Mouse (Mus musculus) midbrain, embryonic 14.5 days (tissue): ENCODE results near the gene Galm. TPM values are rescaled to one million over a fixed set of nuclear protein-coding genes. Genes with fewer than 3 reads are reported as not detected.

Experiments used
- ATAC-seq: fragments of 200-750 bp; cut with Nextera tagmentation; 2 replicates; pipeline ENCODE4 v1.8.0; 2017; ENCODE audit warnings: moderate number of reproducible peaks, moderate library complexity; ENCODE audit not compliant: low FRiP score, low TSS enrichment
- DNase-seq: peaks from one replicate; pipeline ENCODE4 v3.0.0-alpha.2; 2015
- H3K27ac ChIP-seq: fragments of 300-500 bp; sonication (generic); replicated peaks from 2 replicates; pipeline ENCODE4 v1.5.1; 2014; ENCODE audit warnings: mild to moderate bottlenecking, low read depth, low read length, moderate library complexity
- H3K27me3 ChIP-seq: fragments of 300-500 bp; sonication (generic); 2 replicates; pipeline ENCODE4 v1.6.1; 2014; ENCODE audit warnings: low read length, control low read depth, mixed read lengths; ENCODE audit not compliant: control insufficient read depth, insufficient read depth
- H3K36me3 ChIP-seq: fragments of 300-500 bp; sonication (generic); 2 replicates; pipeline ENCODE4 v1.6.1; 2014; ENCODE audit warnings: low read length, control low read depth; ENCODE audit not compliant: control insufficient read depth, insufficient read depth
- H3K4me1 ChIP-seq: fragments of 300-500 bp; sonication (generic); 2 replicates; pipeline ENCODE4 v1.6.1; 2014; ENCODE audit warnings: mild to moderate bottlenecking, antibody characterized with exemption, low read length, control low read depth; ENCODE audit not compliant: control insufficient read depth, insufficient read depth
- H3K4me2 ChIP-seq: fragments of 300-500 bp; sonication (generic); 2 replicates; pipeline ENCODE4 v1.6.1; 2014; ENCODE audit warnings: mild to moderate bottlenecking, low read length, moderate library complexity
- H3K4me3 ChIP-seq: fragments of 300-500 bp; sonication (generic); replicated peaks from 2 replicates; pipeline ENCODE4 v1.5.1; 2014; ENCODE audit warnings: low read depth, low read length
- H3K9ac ChIP-seq: fragments of 300-500 bp; sonication (generic); replicated peaks from 2 replicates; pipeline ENCODE4 v1.6.1; 2014; ENCODE audit warnings: mild to moderate bottlenecking, low read length, moderate library complexity
- H3K9me3 ChIP-seq: fragments of 300-500 bp; sonication (generic); 2 replicates; pipeline ENCODE4 v1.6.1; 2016; ENCODE audit warnings: low read length, control low read depth, mixed read lengths; ENCODE audit not compliant: control insufficient read depth
- WGBS: fragments of 180-500 bp; shearing (Covaris S2); extraction: QIAGEN DNeasy Blood & Tissue Kit; methylation state at CpG from one replicate; pipeline ENCODE4 v1.1.7; 2014; 5-methylcytosine and 5-hydroxymethylcytosine counted together
- polyA plus RNA-seq: library from polyadenylated mRNA; unstranded; fragments of >200 nt; fragmentation: Nextera tagmentation; extraction: Ambion mirVana; gene quantifications from 2 replicates; pipeline ENCODE4 v1.2.1, GENCODE M21; 2014

Galm gene
- polyA plus RNA-seq, 1 experiment from 2014 or later = 1.6 TPM

DNA sequence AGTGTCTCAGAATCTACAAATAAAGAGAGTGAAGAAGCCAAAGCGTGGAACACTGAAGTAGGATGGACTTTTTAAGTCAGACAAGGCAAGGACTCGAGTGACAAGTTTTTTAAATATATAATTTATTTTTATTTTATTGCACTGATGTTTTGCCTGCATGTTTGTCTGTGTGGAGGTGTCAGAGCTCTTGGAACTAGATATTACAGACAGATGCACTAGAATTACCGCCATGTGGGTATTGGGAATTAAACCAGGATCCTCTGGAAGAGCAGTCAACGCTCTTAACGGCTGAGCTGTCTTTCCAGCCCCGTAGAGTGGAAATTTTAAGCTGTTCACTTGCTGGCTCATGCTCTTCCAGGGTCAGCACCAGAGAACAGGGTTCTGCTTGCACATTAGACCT lies 39.1 kb downstream of the Galm start:
- Histone ChIP-seq H3K9me3 (no peaks in the 10 kb centered on the region), H3K27me3 (no peaks in the 10 kb centered on the region), H3K4me3 (no peak overlapping the region), H3K36me3 (no peaks in the 10 kb centered on the region), H3K9ac (no peak overlapping the region), H3K27ac (no peak overlapping the region), H3K4me2 (no peak overlapping the region), H3K4me1 (peaks cover 16% of the 10 kb centered on the region)
- ATAC-seq = no peak
- 90% methylated on average over 6 of the region's 6 CpGs for whole genome bisulfite sequencing
- no peak for DNase-seq

DNA sequence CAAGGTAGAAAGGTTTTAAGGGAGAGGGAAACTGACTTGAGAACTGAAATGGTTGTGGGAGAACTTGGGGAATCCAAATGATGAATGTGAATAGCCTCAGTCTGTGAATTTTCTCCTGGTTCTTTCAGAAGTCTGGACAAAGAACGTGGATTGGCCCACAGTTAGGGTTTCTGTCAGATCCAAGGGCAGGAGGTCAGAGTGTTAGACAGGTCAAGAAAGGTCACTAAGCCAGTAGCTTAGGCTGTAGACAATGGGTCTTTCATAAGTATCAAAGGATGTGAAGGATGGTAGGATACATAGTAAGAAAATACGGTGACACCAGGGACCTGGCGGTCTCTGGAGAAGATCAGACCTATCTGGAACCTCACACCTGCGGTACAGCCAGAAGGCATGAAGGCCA lies 40.2 kb downstream of the Galm start:
- Histone ChIP-seq H3K9ac (no peak overlapping the region), H3K4me3 (no peak overlapping the region), H3K27me3 (no peaks in the 10 kb centered on the region), H3K36me3 (no peaks in the 10 kb centered on the region), H3K9me3 (no peaks in the 10 kb centered on the region), H3K27ac (peak overlapping the region; percentile 83), H3K4me1 (peaks cover 16% of the 10 kb centered on the region), H3K4me2 (no peak overlapping the region)
- WGBS = 57% methylated on average over 4 of the region's 4 CpGs
- ATAC-seq (no peak), DNase-seq (no peak)

GRCm38 (mm10) chr17:80167851-80168251 lies 40.6 kb downstream of the Galm start:
- H3K27me3 ChIP-seq = no peaks in the 10 kb centered on the region
- H3K4me1 ChIP-seq = peaks cover 16% of the 10 kb centered on the region
- H3K9ac ChIP-seq = no peak overlapping the region
- peak overlapping the region; percentile 83 for H3K27ac ChIP-seq
- no peaks in the 10 kb centered on the region for H3K36me3 ChIP-seq
- DNase-seq (peak; percentile 15), ATAC-seq (peak; percentile 38; the same call in 1 of the 2 replicates)
- H3K9me3 ChIP-seq = no peaks in the 10 kb centered on the region
- H3K4me3 ChIP-seq = no peak overlapping the region
- 61% methylated on average over 7 of the region's 7 CpGs for WGBS
- H3K4me2 ChIP-seq = peak overlapping the region; percentile 47

DNA sequence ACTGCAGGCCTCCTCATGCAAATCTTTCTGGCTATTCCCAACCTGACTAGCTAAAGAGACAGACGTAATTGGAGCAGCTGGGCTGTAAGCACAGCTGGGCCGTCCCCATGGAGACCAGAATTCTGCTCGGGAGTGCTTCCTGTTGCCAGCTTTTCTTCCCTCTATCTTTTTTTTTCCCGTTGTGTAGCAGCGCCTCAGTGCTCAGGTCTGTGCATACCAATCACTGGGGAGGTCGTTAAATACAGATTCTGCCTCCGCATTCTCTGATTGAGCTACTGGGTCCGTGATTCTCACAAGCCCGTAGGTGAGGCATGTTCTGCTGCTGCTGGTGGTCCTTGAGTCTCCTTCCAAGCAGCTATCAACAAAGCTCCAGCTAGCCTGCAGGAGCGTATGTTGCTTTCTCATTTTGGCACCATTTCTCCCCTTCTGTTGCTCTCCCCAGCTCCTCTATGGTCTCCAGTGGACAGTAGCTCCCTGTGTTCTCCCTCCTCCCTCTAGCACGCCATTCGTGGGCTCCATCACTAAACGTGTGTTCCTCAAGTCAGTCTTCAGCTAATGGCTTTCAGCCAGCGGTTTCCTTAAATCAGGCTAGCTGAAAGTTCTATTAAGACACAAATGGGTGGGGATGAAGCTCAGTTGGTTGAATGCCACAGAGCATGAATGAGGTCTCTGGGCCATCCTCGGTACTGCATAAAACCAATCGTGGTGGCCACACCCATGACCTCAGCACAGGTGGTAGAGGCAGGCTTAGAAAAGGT lies 41.3 kb downstream of the Galm start:
- Histone ChIP-seq H3K4me2 (peak overlapping the region; percentile 47), H3K36me3 (no peaks in the 10 kb centered on the region), H3K9ac (peak overlapping the region; percentile 26), H3K4me1 (peaks cover 16% of the 10 kb centered on the region), H3K9me3 (no peaks in the 10 kb centered on the region), H3K27ac (peak overlapping the region; percentile 83), H3K27me3 (no peaks in the 10 kb centered on the region), H3K4me3 (0 out of 2 replicates have a peak overlapping the region, but pooled peaks have one; percentile 12)
- DNase-seq (peak; percentile 82), ATAC-seq (peak; percentile 82)
- WGBS = 21% methylated on average over 16 of the region's 16 CpGs

DNA sequence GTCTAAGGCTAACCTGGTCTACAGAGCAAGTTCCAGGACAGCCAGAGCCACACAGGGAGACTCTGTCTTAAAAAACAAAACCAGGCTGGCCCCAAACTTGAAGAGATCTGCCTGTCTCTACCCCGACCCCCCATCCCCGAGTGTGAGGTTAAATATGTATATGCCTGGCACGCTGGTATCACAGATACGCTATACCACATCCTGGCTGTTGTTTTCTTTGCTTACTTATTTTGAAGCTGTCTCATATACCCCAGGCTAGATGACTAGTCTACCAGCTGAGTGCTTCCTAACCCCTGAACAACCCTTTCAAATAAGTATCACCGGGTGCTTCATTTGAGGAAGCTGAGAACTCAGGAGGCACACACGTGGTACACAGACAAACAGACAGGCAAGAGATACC lies 42.5 kb downstream of the Galm start:
- 94% methylated on average over 6 of the region's 6 CpGs for WGBS
- ATAC-seq = no peak

DNA sequence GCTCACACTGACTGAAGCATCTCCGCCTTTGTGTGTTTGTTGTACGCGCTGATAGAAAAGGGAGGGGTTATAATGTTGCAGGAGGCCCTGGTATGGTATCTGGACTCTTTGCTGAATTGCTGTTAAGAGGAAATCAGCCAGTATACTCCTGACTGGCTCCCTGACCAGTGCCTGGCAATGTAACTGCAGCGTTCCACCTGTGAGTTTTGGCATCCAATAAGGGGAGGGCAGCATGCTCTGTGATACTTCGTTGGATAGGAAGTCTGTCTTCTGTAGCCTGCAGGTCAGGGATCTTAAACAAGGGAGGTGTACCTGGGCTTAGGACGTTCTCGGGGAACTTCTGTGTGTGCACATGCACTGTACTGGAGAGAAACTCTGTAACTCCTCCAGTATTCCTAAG lies 43.7 kb downstream of the Galm start:
- Histone ChIP-seq H3K27me3 (no peaks in the 10 kb centered on the region), H3K27ac (no peak overlapping the region), H3K9ac (no peak overlapping the region), H3K4me3 (no peak overlapping the region), H3K36me3 (no peaks in the 10 kb centered on the region), H3K4me1 (peaks cover 16% of the 10 kb centered on the region), H3K9me3 (no peaks in the 10 kb centered on the region), H3K4me2 (no peak overlapping the region)
- 88% methylated on average over 7 of the region's 7 CpGs for WGBS
- DNase-seq (no peak), ATAC-seq (no peak)

More for the DNA sequence above, 42.5 kb downstream of the Galm start:
- no peak overlapping the region for H3K4me3 ChIP-seq
- H3K9ac ChIP-seq = no peak overlapping the region
- H3K27me3 ChIP-seq = no peaks in the 10 kb centered on the region
- H3K9me3 ChIP-seq = no peaks in the 10 kb centered on the region
- H3K36me3 ChIP-seq = no peaks in the 10 kb centered on the region
- peaks cover 16% of the 10 kb centered on the region for H3K4me1 ChIP-seq
- no peak overlapping the region for H3K27ac ChIP-seq
- H3K4me2 ChIP-seq = no peak overlapping the region
- DNase-seq = no peak

- Histone ChIP-seq H3K4me3 (no peak overlapping the region), H3K4me2 (no peak overlapping the region), H3K9me3 (no peaks in the 10 kb centered on the region), H3K4me1 (peaks cover 16% of the 10 kb centered on the region), H3K27ac (no peak overlapping the region), H3K9ac (no peak overlapping the region), H3K27me3 (no peaks in the 10 kb centered on the region), H3K36me3 (no peaks in the 10 kb centered on the region)
- ATAC-seq = no peak
- DNase-seq = no peak
- 94% methylated on average over 4 of the region's 4 CpGs for WGBS
Measured at GRCm38 (mm10) chr17:80171948-80172347, 44.7 kb downstream of the Galm start.

- Histone ChIP-seq H3K4me1 (peaks cover 13% of the 10 kb centered on the region), H3K36me3 (no peaks in the 10 kb centered on the region), H3K27me3 (no peaks in the 10 kb centered on the region), H3K4me3 (no peak overlapping the region), H3K4me2 (no peak overlapping the region), H3K9ac (no peak overlapping the region), H3K27ac (no peak overlapping the region), H3K9me3 (no peaks in the 10 kb centered on the region)
- ATAC-seq (no peak), DNase-seq (no peak)
- 96% methylated on average over 5 of the region's 5 CpGs for WGBS
Measured at GRCm38 (mm10) chr17:80172761-80173160, 45.5 kb downstream of the Galm start.

DNA sequence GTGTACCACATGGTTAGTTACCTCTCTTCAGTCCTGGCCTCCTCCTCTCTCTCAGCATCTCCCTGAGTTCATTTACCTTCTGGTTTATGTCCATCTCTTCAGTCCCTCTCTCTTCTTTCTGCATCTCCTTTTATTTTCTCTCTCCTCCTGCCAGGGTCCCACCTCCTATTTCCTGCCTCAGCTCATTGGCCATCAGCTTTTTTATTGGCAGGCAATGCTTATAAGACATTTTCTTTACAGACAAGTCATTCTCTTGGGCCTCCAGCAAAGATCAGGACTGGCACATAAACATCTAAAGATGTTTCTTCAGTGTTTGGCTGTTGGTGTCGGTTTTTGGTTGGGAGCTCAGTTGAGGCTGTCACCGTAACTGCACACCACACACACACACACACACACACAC lies 46.4 kb downstream of the Galm start:
- no peak overlapping the region for H3K9ac ChIP-seq
- no peak overlapping the region for H3K4me2 ChIP-seq
- H3K27ac ChIP-seq = no peak overlapping the region
- no peaks in the 10 kb centered on the region for H3K9me3 ChIP-seq
- no peak overlapping the region for H3K4me3 ChIP-seq
- no peaks in the 10 kb centered on the region for H3K36me3 ChIP-seq
- DNase-seq (no peak), ATAC-seq (no peak)
- 92% methylated on average over 2 of the region's 2 CpGs for whole genome bisulfite sequencing
- no peaks in the 10 kb centered on the region for H3K27me3 ChIP-seq
- H3K4me1 ChIP-seq = peaks cover 4% of the 10 kb centered on the region
